Mouse (Mus musculus) erythroblast, embryonic 14.5 days (primary cell): ENCODE data around the gene Prr14l. TPM values are rescaled to one million over a fixed set of nuclear protein-coding genes. Genes with fewer than 3 reads are reported as not detected.
"Not testable (repeated sequence)": the region's sequence is repeated elsewhere in the genome, so short reads cannot be mapped to it uniquely, and the experiment has no call there.

Experiments used
- H3K27me3 ChIP-seq: 2 replicates; pipeline ENCODE4 v1.6.1; 2012; ENCODE audit warnings: inconsistent platforms; ENCODE audit not compliant: control insufficient read depth
- H3K36me3 ChIP-seq: 2 replicates; pipeline ENCODE4 v1.6.1; 2012; ENCODE audit warnings: mild to moderate bottlenecking, inconsistent platforms; ENCODE audit not compliant: control insufficient read depth
- H3K4me1 ChIP-seq: 2 replicates; pipeline ENCODE4 v1.6.1; 2012; ENCODE audit warnings: inconsistent platforms; ENCODE audit not compliant: control insufficient read depth
- H3K4me3 ChIP-seq: replicated peaks from 2 replicates; pipeline ENCODE3; 2012; ENCODE audit warnings: moderate library complexity, mild to moderate bottlenecking, inconsistent platforms
- H3K9me3 ChIP-seq: 2 replicates; pipeline ENCODE4 v1.6.1; 2012; ENCODE audit warnings: low read length, inconsistent platforms, mixed read lengths; ENCODE audit not compliant: control insufficient read depth
- GATA1 ChIP-seq: IDR thresholded peaks from 2 replicates; pipeline ENCODE4 v1.6.1; 2012; ENCODE audit warnings: low read length, inconsistent platforms, mixed read lengths
- TAL1 ChIP-seq: IDR thresholded peaks from 3 replicates; pipeline ENCODE4 v1.6.1; 2012; ENCODE audit warnings: low read length, inconsistent platforms, mixed read lengths
- polyA plus RNA-seq: library from polyadenylated mRNA; stranded (reverse); fragments of >175 nt; gene quantifications from 2 replicates; pipeline ENCODE4 v1.2.3, GENCODE M21; 2012

Prr14l gene
- polyA plus RNA-seq, 1 experiment: 0.75 TPM

- no peak for TF ChIP-seq TAL1
- Histone ChIP-seq H3K9me3 (no peaks in the 10 kb centered on the region), H3K36me3 (no peaks in the 10 kb centered on the region; the same call in 1 of the 2 replicates), H3K4me1 (peaks cover 2% of the 10 kb centered on the region), H3K27me3 (no peaks in the 10 kb centered on the region), H3K4me3 (peak overlapping the region; percentile 48)
Measured at GRCm38 (mm10) chr5:32745705-32746655, 108.1 kb downstream of the Prr14l start.

- peaks cover 11% of the 10 kb centered on the region for H3K36me3 ChIP-seq
- H3K4me1 ChIP-seq: no peaks in the 10 kb centered on the region; the same call in none of the 2 replicates
- H3K27me3 ChIP-seq: no peaks in the 10 kb centered on the region
- no peaks in the 10 kb centered on the region for H3K9me3 ChIP-seq
- H3K4me3 ChIP-seq: no peak overlapping the region
- no peak for TF ChIP-seq GATA1
Measured at GRCm38 (mm10) chr5:32742149-32742548, 111.9 kb downstream of the Prr14l start.

- not testable (repeated sequence) for H3K4me1 ChIP-seq, H3K27me3 ChIP-seq, H3K9me3 ChIP-seq, H3K4me3 ChIP-seq
- H3K36me3 ChIP-seq: peaks cover 12% of the 10 kb centered on the region
Measured at GRCm38 (mm10) chr5:32741377-32741776, 112.7 kb downstream of the Prr14l start.

GRCm38 (mm10) chr5:32740850-32741249 is 113.2 kb downstream of the Prr14l start:
- H3K4me3 ChIP-seq, H3K4me1 ChIP-seq, H3K9me3 ChIP-seq, H3K27me3 ChIP-seq: not testable (repeated sequence)
- H3K36me3 ChIP-seq: peaks cover 14% of the 10 kb centered on the region

GRCm38 (mm10) chr5:32740138-32740537 is 113.9 kb downstream of the Prr14l start:
- Histone ChIP-seq H3K4me3 (no peak overlapping the region), H3K36me3 (peaks cover 20% of the 10 kb centered on the region), H3K27me3 (no peaks in the 10 kb centered on the region), H3K4me1 (no peaks in the 10 kb centered on the region; the same call in 1 of the 2 replicates), H3K9me3 (no peaks in the 10 kb centered on the region)
- TF ChIP-seq TAL1: no peak
- no peak for TF ChIP-seq GATA1

Other genes with a start within 250 kb of the Prr14l start
- gene Yes1, start 243.1 kb downstream of the Prr14l start, polyA plus RNA-seq: not detected in 2 replicates
- gene Pisd, start 68.6 kb downstream of the Prr14l start, polyA plus RNA-seq: 0.07 and 0.11 TPM in 2 replicates
- 0.06 TPM in 1 of 2 replicates, not detected in the other for gene Gm20671, start 27.1 kb downstream of the Prr14l start, polyA plus RNA-seq
- gene Depdc5, start 9.4 kb upstream of the Prr14l start, polyA plus RNA-seq: 0.12 and 0.17 TPM in 2 replicates
- 15.9 and 17.6 TPM in 2 replicates for gene Ywhah, start 164.6 kb upstream of the Prr14l start, polyA plus RNA-seq
- not detected in 2 replicates for gene Slc5a1, start 250.0 kb upstream of the Prr14l start, polyA plus RNA-seq